Mouse (Mus musculus): ENCODE results near the gene Gm17455. TPM values are rescaled to one million over a fixed set of nuclear protein-coding genes. Genes with fewer than 3 reads are reported as not detected.
A peak's percentile ranks its signal among the peaks of the same experiment; 100 is the strongest.

Gm17455 gene
- total RNA-seq, 2 experiments from 2014 or later = not detected

GRCm38 (mm10) chr10:60373543-60373936 is 26.0 kb upstream of the Gm17455 start:
- no peak for DNase-seq (ENCODE audit: low spot score)

GRCm38 (mm10) chr10:60373937-60374578 is 25.5 kb upstream of the Gm17455 start:
- peak; percentile 24 for DNase-seq (ENCODE audit: low spot score)

- no peak for DNase-seq (ENCODE audit: low spot score)
Measured at GRCm38 (mm10) chr10:60376704-60377103, 22.8 kb upstream of the Gm17455 start.

DNA sequence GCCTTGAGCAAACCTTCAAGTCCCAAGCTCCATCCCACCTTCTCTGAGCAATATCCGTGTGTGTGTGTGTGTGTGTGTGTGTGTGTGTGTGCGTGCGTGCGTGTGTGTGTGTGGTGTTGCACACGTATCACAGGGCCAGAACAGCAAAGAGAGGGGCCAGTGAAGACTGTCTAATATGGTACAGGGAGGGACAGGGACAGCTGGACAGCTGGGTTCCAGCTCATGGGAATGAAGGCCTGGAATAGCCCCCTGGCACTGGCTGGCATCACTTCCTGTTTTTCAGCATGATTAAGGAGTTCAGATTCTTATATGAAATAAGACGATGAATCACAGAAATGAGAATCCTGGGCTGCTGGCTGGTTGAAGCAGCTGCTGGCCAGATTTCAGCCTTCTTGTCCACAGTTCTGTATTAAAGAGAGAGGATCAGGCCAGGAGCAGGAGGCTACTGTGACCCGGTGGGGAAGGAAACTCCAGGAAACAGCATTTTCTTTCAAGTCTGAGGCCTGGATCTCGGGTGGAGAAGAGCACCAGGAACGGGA is 20.0 kb upstream of the Gm17455 start:
- no peak for DNase-seq (ENCODE audit: low spot score)

GRCm38 (mm10) chr10:60380229-60380628 is 19.3 kb upstream of the Gm17455 start:
- no peak for DNase-seq (ENCODE audit: low spot score)

- no peak for DNase-seq (ENCODE audit: low spot score)
Measured at GRCm38 (mm10) chr10:60381142-60381925, 18.2 kb upstream of the Gm17455 start.

DNA sequence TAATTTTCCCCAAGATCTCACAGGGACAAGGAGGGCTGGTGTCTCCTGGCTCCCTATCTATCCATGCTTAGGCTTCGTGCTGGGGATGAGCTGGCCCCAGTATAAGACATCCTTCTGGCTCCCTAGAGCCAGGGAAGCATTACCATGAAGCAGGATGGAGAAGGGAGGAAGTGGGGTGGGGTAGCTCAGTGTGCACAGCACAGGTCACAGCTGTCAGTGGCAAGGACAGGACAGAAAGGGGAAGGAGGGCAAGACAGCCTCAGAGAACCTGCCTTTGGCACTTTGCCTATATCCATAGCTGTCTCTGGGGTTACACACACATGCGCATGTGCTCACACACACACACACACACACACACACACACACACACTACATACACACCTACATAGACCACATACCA is 11.2 kb upstream of the Gm17455 start:
- DNase-seq (ENCODE audit: low spot score) = no peak

DNA sequence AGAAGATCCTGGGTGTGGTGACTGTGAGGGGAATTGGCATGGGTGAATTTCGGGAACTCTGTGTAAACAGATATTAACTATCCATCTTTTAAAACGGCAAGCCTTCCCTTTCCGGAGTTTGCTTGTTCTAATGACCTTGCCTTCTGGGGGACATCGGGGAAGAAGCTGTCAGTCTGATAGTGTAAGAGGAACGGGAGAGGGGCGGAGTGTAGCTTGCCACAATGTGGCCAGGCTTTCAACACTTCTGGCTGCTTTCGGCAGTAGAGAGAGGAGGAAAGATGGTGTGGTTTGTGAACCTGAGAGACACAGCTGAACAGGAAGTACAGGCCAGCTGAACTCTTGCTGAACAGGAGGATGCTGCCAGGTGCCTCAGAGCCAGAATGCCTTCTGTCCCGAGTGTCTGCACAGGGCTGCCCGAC is 10.1 kb upstream of the Gm17455 start:
- peak; percentile 27 for DNase-seq (ENCODE audit: low spot score)

DNA sequence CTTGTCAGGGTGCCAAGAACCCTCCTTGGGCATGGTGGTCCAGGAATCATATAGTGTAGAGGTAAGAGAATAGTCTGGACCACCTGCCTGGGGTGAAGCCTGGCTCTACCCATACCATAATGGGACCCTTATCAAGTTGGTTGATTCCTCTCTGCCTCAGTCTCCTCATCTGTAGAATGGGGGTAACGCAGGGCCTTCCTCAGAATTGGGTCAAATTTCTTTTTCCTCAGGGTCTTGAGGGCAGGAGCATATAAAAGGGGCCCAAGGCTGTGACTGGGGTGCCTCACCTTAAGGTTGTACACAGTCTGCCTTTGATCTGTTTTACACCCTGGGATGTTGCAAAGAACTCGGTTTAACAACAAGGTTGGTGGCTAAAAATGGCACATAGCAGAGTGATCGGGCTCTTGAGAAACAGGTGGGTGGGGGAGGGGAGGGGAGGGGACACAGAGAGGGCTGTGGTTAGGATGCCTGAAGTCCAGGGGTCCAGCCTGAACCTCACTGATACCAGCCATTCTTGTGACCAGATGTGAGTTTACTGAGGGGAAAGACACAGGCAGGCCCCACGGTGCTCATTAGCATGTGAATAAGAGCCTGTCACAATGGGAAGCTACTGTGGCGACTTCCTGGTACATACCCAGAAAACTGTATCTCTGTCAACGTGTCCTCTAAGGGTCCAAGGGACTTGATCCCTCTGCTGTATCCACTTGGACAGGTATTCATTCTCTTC is 9.2 kb upstream of the Gm17455 start:
- no peak for DNase-seq (ENCODE audit: low spot score)

- no peak for DNase-seq (ENCODE audit: low spot score)
Measured at GRCm38 (mm10) chr10:60390904-60391420, 8.6 kb upstream of the Gm17455 start.

DNA sequence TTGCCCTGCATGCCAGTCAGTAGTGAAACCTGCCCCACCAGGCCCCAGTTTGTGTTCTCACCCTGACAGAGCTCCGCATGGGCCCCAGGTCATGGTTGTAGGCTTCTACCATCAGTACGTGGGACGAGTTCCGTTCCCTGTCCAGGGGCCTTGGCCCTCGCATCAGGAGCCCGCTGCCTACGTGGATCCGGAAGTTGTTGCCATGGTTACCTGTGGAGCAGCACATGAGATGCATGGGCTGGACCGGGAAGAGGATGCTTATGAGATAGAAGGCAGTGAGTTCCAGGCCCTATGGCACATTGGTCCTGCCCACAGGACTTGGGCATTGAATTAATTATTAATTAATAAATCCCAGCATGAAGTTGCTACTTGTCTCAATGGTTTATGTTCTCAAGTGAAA is 7.9 kb upstream of the Gm17455 start:
- DNase-seq (ENCODE audit: low spot score) = no peak

DNA sequence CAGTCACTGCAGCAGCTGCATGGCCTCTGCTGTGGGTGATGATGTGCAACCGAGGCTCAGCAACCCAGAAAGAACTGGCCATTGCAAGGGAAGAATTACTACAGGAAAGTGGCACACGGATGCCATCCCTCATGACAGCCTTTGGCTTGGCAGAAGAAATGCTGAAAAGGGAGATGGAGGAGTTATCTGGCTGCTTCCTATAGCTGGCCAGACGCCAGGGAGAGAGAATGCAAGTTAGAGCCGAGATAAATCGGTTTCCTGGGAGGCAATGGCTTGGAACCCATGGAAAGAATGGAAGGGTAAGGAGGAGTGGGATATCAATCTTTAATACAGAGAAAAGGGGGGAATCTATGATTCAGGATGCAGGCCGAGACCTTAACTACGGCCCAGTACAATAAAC is 4.6 kb upstream of the Gm17455 start:
- no peak for DNase-seq (ENCODE audit: low spot score)

DNA sequence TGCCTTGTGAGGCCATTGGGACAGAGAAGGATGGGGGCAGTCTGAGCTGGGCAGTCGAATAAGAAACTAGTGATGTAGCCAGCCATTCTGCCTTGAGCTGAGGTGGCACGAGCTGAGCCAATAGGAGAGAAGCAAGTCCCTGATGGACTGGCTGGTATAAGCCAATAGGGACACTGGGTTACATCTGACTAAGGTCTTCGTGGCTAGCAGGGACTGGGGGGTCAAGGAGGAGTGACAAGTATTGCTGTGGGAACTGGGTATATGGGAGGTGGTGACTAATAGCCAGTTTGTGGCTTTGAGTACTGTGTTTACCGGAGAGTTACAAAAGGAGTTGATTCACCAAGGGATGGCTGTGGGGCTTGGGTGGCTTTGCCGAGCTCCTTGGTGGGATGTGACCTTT is 3.9 kb upstream of the Gm17455 start:
- no peak for DNase-seq (ENCODE audit: low spot score)

DNA sequence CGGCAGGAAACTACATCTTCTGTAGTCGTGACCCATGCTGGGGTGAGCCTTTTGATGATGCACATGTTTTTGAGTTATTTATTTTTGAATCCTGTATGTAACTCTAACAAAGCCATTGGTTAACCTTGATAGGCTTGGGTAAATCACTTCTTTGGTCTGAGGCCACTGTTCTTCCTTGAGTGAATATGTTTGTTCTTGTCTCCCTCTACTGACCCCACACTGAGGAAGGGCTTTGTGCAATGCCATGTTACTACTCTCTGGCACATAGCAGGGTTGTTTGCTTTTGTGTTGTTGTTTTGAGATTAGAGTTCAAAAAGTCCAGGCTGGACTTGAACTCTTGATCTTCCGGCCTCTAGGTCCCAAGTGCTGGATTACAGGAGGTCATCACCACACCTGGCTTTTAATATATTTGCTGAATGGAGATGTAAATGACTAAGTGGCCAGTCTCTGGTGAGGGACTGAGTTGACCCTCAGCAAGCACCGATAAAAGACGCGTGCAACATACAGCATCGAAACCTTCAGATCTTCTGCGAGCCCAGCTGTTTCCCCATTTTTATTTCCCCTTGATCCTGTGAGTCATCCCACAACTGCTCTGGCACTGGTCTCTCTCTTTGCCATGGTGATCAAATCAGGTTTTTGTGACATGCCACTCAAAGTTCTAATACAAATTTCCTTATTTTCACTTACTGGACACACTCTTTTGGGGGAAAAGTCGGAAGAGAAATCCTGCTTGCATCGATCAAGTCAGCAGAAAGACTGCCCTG is 1.3 kb upstream of the Gm17455 start:
- DNase-seq (ENCODE audit: low spot score) = no peak

GRCm38 (mm10) chr10:60400507-60401295 is 1.2 kb downstream of the Gm17455 start:
- no peak for DNase-seq (ENCODE audit: low spot score)

DNA sequence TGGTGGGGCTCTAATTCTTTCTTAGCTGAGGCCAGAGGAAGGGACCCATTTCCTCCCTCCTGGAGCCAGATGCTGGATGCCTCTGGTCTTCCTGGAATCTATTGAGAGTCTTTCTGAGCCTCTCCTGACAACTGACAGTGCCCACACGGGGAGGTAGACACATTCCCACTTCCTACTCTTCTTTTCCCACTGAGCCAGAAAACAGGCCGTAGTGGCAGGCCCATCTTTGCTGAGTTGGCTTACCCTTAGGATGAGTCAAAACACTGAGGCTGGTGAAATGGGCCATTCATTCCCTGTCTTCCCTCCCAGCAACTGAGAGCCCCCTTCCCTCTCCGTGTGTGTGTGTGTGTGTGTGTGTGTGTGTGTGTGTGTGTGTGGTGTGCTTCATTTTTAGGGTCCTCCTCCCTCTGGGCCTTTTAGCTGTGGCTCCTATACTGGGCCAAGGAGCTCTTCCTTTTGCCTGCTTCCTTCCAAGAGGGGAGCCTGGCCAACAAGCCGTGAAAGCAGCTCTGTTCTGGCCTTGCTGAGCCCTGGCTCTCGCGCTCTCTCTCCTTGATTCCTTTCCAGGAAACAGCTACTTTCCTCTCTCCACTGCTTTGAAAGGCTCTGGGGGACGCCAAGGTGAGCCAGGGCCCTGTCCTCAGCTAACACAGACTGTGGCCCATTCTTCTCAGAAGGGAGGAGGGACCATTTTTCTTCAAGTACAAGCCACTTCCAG is 6.1 kb downstream of the Gm17455 start:
- DNase-seq (ENCODE audit: low spot score) = peak; percentile 45

DNA sequence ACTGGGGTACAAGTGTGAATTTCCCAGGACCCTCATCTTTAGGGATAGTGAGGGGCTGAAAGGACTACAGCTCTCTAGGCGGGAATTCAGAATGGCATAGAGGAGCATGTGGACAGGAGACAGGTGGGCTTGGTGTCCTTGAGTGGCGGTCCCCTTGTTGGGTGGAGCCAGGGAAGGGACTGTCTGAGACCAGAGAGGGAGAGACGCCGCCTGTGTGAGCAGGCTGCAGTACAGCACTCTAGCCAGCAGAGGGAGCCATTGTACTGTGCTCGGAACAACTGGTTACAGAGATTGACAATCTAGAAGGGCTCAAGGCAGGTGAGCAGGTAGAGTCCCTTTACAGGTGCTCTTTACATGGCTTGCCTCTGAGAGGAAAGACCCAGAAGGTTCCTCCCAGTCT is 8.3 kb downstream of the Gm17455 start:
- peak; percentile 69 for DNase-seq (ENCODE audit: low spot score)

- DNase-seq (ENCODE audit: low spot score) = no peak
Measured at GRCm38 (mm10) chr10:60411794-60412193, 12.3 kb downstream of the Gm17455 start.

DNA sequence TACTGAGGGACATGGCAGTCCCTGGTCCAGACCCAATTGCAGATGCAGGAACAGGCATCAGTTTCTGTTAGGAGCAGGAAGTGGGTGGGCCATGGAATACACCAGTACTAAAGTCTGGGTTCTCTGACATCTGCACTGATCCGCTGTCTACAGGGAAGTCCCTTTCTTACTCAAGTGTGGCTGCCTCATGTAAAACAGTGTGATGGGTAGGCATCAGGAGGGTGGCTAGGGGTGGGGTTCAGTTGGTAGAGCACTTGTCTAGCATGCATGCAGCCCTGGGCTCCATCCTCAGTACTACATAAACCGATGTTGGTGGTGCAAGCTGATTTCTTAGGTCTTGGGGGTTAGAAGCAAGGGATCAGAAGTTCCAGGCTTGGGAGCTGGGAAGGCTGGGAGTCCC is 14.2 kb downstream of the Gm17455 start:
- DNase-seq (ENCODE audit: low spot score) = no peak

- no peak for DNase-seq (ENCODE audit: low spot score)
Measured at GRCm38 (mm10) chr10:60417041-60417440, 17.5 kb downstream of the Gm17455 start.

Measured in gastrocnemius, adult 18-20 months (tissue).